Mouse (Mus musculus) heart, embryonic 13.5 days (tissue): Measurements from ENCODE around the gene Rara. TPM values are rescaled to one million over a fixed set of nuclear protein-coding genes. Genes with fewer than 3 reads are reported as not detected.
"Not testable (repeated sequence)": the region's sequence is repeated elsewhere in the genome, so short reads cannot be mapped to it uniquely, and the experiment has no call there.

Source experiments
- ATAC-seq: fragments of 200-750 bp; cut with Nextera tagmentation; 2 replicates; pipeline ENCODE4 v1.8.0; 2017; ENCODE audit warnings: moderate TSS enrichment; ENCODE audit not compliant: insufficient number of reproducible peaks, low FRiP score, low TSS enrichment; ENCODE audit errors: extremely low read depth
- H3K27ac ChIP-seq: fragments of 300-500 bp; sonication (generic); replicated peaks from 2 replicates; pipeline ENCODE4 v1.5.1; 2015; ENCODE audit warnings: moderate library complexity, mild to moderate bottlenecking, inconsistent platforms
- H3K27me3 ChIP-seq: fragments of 300-500 bp; sonication (generic); replicated peaks from 2 replicates; pipeline ENCODE4 v1.6.1; 2015; ENCODE audit warnings: mild to moderate bottlenecking, inconsistent platforms
- H3K36me3 ChIP-seq: fragments of 300-500 bp; sonication (generic); 2 replicates; pipeline ENCODE4 v1.6.1; 2015; ENCODE audit warnings: mild to moderate bottlenecking, inconsistent platforms
- H3K4me1 ChIP-seq: fragments of 300-500 bp; sonication (generic); 2 replicates; pipeline ENCODE4 v1.6.1; 2015; ENCODE audit warnings: inconsistent platforms
- H3K4me2 ChIP-seq: fragments of 300-500 bp; sonication (generic); 2 replicates; pipeline ENCODE4 v1.6.1; 2015; ENCODE audit warnings: inconsistent platforms, mild to moderate bottlenecking, moderate library complexity
- H3K4me3 ChIP-seq: fragments of 300-500 bp; sonication (generic); 2 replicates; pipeline ENCODE4 v1.5.1; 2015; ENCODE audit warnings: moderate library complexity, mild to moderate bottlenecking, inconsistent platforms
- H3K9ac ChIP-seq: fragments of 300-500 bp; sonication (generic); 2 replicates; pipeline ENCODE4 v1.6.1; 2015; ENCODE audit warnings: inconsistent platforms, mild to moderate bottlenecking, moderate library complexity
- H3K9me3 ChIP-seq: fragments of 300-500 bp; sonication (generic); 2 replicates; pipeline ENCODE4 v1.6.1; 2016; ENCODE audit warnings: inconsistent platforms
- WGBS: fragments of 180-500 bp; shearing (Covaris S2); methylation state at CpG from one replicate; pipeline ENCODE4 v1.1.7; 2015; ENCODE audit warnings: mixed read lengths; 5-methylcytosine and 5-hydroxymethylcytosine counted together
- polyA plus RNA-seq: library from polyadenylated mRNA; unstranded; fragments of >200 nt; fragmentation: Nextera tagmentation; extraction: Ambion mirVana; gene quantifications from 2 replicates; pipeline ENCODE4 v1.2.1, GENCODE M21; 2015

Rara gene
- polyA plus RNA-seq, 1 experiment from 2014 or later, result 27.9 TPM

- Histone ChIP-seq H3K4me2 (peak overlapping the region; percentile 79), H3K4me1 (peaks cover 92% of the 10 kb centered on the region), H3K9me3 (no peaks in the 10 kb centered on the region), H3K36me3 (peaks cover 17% of the 10 kb centered on the region), H3K27ac (peak overlapping the region; percentile 99), H3K4me3 (no peak overlapping the region), H3K27me3 (no peaks in the 10 kb centered on the region; the same call in 1 of the 2 replicates), H3K9ac (peak overlapping the region; percentile 91)
- WGBS, result 26% methylated on average over 19 of the region's 19 CpGs
- no peak for ATAC-seq
Measured at GRCm38 (mm10) chr11:98932293-98933091, 4.9 kb downstream of the Rara start.

- 37% methylated on average over 9 of the region's 9 CpGs for WGBS
- H3K4me1 ChIP-seq, result peaks cover 89% of the 10 kb centered on the region
- no peak overlapping the region for H3K4me3 ChIP-seq
- H3K27me3 ChIP-seq, result no peaks in the 10 kb centered on the region; the same call in 1 of the 2 replicates
- H3K9ac ChIP-seq, result peak overlapping the region; percentile 91
- ATAC-seq, result no peak
- peak overlapping the region; percentile 99 for H3K27ac ChIP-seq
- H3K36me3 ChIP-seq, result peaks cover 17% of the 10 kb centered on the region
- peak overlapping the region; percentile 79 for H3K4me2 ChIP-seq
- H3K9me3 ChIP-seq, result no peaks in the 10 kb centered on the region
Measured at GRCm38 (mm10) chr11:98933151-98933550, 5.5 kb downstream of the Rara start.

- 89% methylated on average over 2 of the region's 2 CpGs for WGBS
- H3K4me2 ChIP-seq, H3K9ac ChIP-seq, H3K4me3 ChIP-seq, H3K9me3 ChIP-seq, H3K27me3 ChIP-seq, ATAC-seq: not testable (repeated sequence)
- peaks cover 17% of the 10 kb centered on the region for H3K36me3 ChIP-seq
- H3K27ac ChIP-seq, result peak overlapping the region; percentile 99; the same call in 1 of the 2 replicates
- peaks cover 89% of the 10 kb centered on the region for H3K4me1 ChIP-seq
Measured at GRCm38 (mm10) chr11:98933847-98934246, 6.2 kb downstream of the Rara start.

- no peak overlapping the region for H3K4me2 ChIP-seq
- peaks cover 89% of the 10 kb centered on the region for H3K4me1 ChIP-seq
- no peaks in the 10 kb centered on the region; the same call in 1 of the 2 replicates for H3K27me3 ChIP-seq
- WGBS, result 94% methylated on average over 3 of the region's 3 CpGs
- no peak for ATAC-seq
- H3K9me3 ChIP-seq, result no peaks in the 10 kb centered on the region
- H3K4me3 ChIP-seq, result no peak overlapping the region
- H3K36me3 ChIP-seq, result peaks cover 17% of the 10 kb centered on the region
- no peak overlapping the region for H3K9ac ChIP-seq
- H3K27ac ChIP-seq, result no peak overlapping the region
Measured at GRCm38 (mm10) chr11:98934367-98934766, 6.7 kb downstream of the Rara start.

- H3K36me3 ChIP-seq, result peaks cover 17% of the 10 kb centered on the region
- H3K27ac ChIP-seq, result peak overlapping the region; percentile 99
Measured at GRCm38 (mm10) chr11:98935123-98935522, 7.5 kb downstream of the Rara start.

GRCm38 (mm10) chr11:98936170-98936569 lies 8.6 kb downstream of the Rara start:
- 2% methylated on average over 29 of the region's 29 CpGs for WGBS
- Histone ChIP-seq H3K4me3 (peak overlapping the region; percentile 89), H3K4me1 (peaks cover 89% of the 10 kb centered on the region), H3K36me3 (peaks cover 17% of the 10 kb centered on the region), H3K9me3 (no peaks in the 10 kb centered on the region), H3K9ac (peak overlapping the region; percentile 91), H3K4me2 (peak overlapping the region; percentile 79), H3K27me3 (no peaks in the 10 kb centered on the region; the same call in 1 of the 2 replicates), H3K27ac (peak overlapping the region; percentile 99)
- ATAC-seq, result peak; percentile 17; the same call in 1 of the 2 replicates

More at GRCm38 (mm10) chr11:98935123-98935522, 7.5 kb downstream of the Rara start:
- WGBS, result 85% methylated on average over 3 of the region's 3 CpGs
- no peak overlapping the region for H3K9ac ChIP-seq
- H3K27me3 ChIP-seq, result no peaks in the 10 kb centered on the region; the same call in 1 of the 2 replicates
- H3K4me2 ChIP-seq, result no peak overlapping the region
- peaks cover 89% of the 10 kb centered on the region for H3K4me1 ChIP-seq
- no peak for ATAC-seq
- no peak overlapping the region for H3K4me3 ChIP-seq
- no peaks in the 10 kb centered on the region for H3K9me3 ChIP-seq

- H3K27me3 ChIP-seq, result no peaks in the 10 kb centered on the region; the same call in 1 of the 2 replicates
- peaks cover 17% of the 10 kb centered on the region for H3K36me3 ChIP-seq
- H3K9ac ChIP-seq, result peak overlapping the region; percentile 91
- peak overlapping the region; percentile 89 for H3K4me3 ChIP-seq
- ATAC-seq, result no peak
- peaks cover 89% of the 10 kb centered on the region for H3K4me1 ChIP-seq
- 2% methylated on average over 23 of the region's 23 CpGs for WGBS
- H3K9me3 ChIP-seq, result no peaks in the 10 kb centered on the region
- peak overlapping the region; percentile 79 for H3K4me2 ChIP-seq
- H3K27ac ChIP-seq, result peak overlapping the region; percentile 99
Measured at GRCm38 (mm10) chr11:98936606-98937409, 9.2 kb downstream of the Rara start.

GRCm38 (mm10) chr11:98937410-98937913 lies 9.8 kb downstream of the Rara start:
- Histone ChIP-seq H3K4me1 (peaks cover 89% of the 10 kb centered on the region), H3K9ac (peak overlapping the region; percentile 91), H3K4me3 (peak overlapping the region; percentile 89), H3K9me3 (no peaks in the 10 kb centered on the region), H3K4me2 (peak overlapping the region; percentile 79), H3K36me3 (peaks cover 17% of the 10 kb centered on the region), H3K27me3 (no peaks in the 10 kb centered on the region; the same call in 1 of the 2 replicates), H3K27ac (peak overlapping the region; percentile 99)
- WGBS, result under 1% methylated on average over 38 of the region's 38 CpGs
- peak; percentile 80 for ATAC-seq

GRCm38 (mm10) chr11:98937914-98938694 lies 10.5 kb downstream of the Rara start:
- peaks cover 89% of the 10 kb centered on the region for H3K4me1 ChIP-seq
- peak overlapping the region; percentile 79 for H3K4me2 ChIP-seq
- H3K36me3 ChIP-seq, result peaks cover 17% of the 10 kb centered on the region
- H3K27me3 ChIP-seq, result no peaks in the 10 kb centered on the region; the same call in 1 of the 2 replicates
- H3K9ac ChIP-seq, result peak overlapping the region; percentile 91
- no peaks in the 10 kb centered on the region for H3K9me3 ChIP-seq
- ATAC-seq, result no peak; the same call in 1 of the 2 replicates
- H3K27ac ChIP-seq, result peak overlapping the region; percentile 99
- under 1% methylated on average over 39 of the region's 39 CpGs for WGBS
- H3K4me3 ChIP-seq, result peak overlapping the region; percentile 89

- Histone ChIP-seq H3K4me3 (peak overlapping the region; percentile 89), H3K4me1 (peaks cover 89% of the 10 kb centered on the region), H3K4me2 (peak overlapping the region; percentile 79), H3K27me3 (no peaks in the 10 kb centered on the region; the same call in 1 of the 2 replicates), H3K9ac (peak overlapping the region; percentile 91), H3K36me3 (peaks cover 16% of the 10 kb centered on the region), H3K9me3 (no peaks in the 10 kb centered on the region), H3K27ac (peak overlapping the region; percentile 99)
- WGBS, result 34% methylated on average over 7 of the region's 7 CpGs
- no peak for ATAC-seq
Measured at GRCm38 (mm10) chr11:98938701-98939083, 11.1 kb downstream of the Rara start.
